Mouse (Mus musculus) liver, embryonic 14.5 days (tissue): ENCODE results near the gene Trh. TPM values are rescaled to one million over a fixed set of nuclear protein-coding genes. Genes with fewer than 3 reads are reported as not detected.

Experiments
- ATAC-seq: fragments of 200-750 bp; cut with Nextera tagmentation; 2 replicates; pipeline ENCODE4 v1.8.0; 2017; ENCODE audit warnings: moderate number of reproducible peaks, mild to moderate bottlenecking, moderate library complexity; ENCODE audit not compliant: insufficient read depth
- DNase-seq, 3 experiments: peaks; one replicate each; pipeline ENCODE4 v3.0.0-alpha.2; 2012 to 2013; ENCODE audit warnings: low read depth in 3 of 3, low spot score in 3 of 3
- H3K27ac ChIP-seq: fragments of 300-500 bp; sonication (generic); 2 replicates; pipeline ENCODE4 v1.5.1; 2014; ENCODE audit warnings: moderate library complexity, mild to moderate bottlenecking, control low read depth, inconsistent platforms
- H3K27me3 ChIP-seq: fragments of 300-500 bp; sonication (generic); 2 replicates; pipeline ENCODE4 v1.6.1; 2014; ENCODE audit warnings: mild to moderate bottlenecking, low read length, moderate library complexity; ENCODE audit not compliant: control insufficient read depth, insufficient read depth
- H3K36me3 ChIP-seq: fragments of 300-500 bp; sonication (generic); replicated peaks from 2 replicates; pipeline ENCODE4 v1.6.1; 2014; ENCODE audit warnings: low read depth; ENCODE audit not compliant: control insufficient read depth, insufficient read depth
- H3K4me1 ChIP-seq, 2 experiments: fragments of 200-500 bp in 1 of 2; fragments of 300-500 bp in 1 of 2; sonication (generic) in 1 of 2; replicated peaks; 2 replicates each; pipeline ENCODE4 v1.6.1; 2012 to 2014; ENCODE audit warnings: antibody characterized with exemption in 1 of 2, inconsistent platforms in 1 of 2, low read length in 1 of 2; ENCODE audit not compliant: control insufficient read depth in 2 of 2, insufficient read depth in 2 of 2
- H3K4me2 ChIP-seq: fragments of 300-500 bp; sonication (generic); 2 replicates; pipeline ENCODE4 v1.6.1; 2014; ENCODE audit warnings: low read depth, mild to moderate bottlenecking, control low read depth, moderate library complexity
- H3K4me3 ChIP-seq, 2 experiments: fragments of 200-500 bp in 1 of 2; fragments of 300-500 bp in 1 of 2; sonication (generic) in 1 of 2; 2 replicates each; pipeline ENCODE4 v1.5.1; 2012 to 2014; ENCODE audit warnings: low read depth in 2 of 2, low read length in 2 of 2, mild to moderate bottlenecking in 2 of 2, control low read depth in 1 of 2, inconsistent platforms in 1 of 2, moderate library complexity in 1 of 2; ENCODE audit not compliant: insufficient read depth in 1 of 2
- H3K9ac ChIP-seq: fragments of 300-500 bp; sonication (generic); replicated peaks from 2 replicates; pipeline ENCODE4 v1.6.1; 2014; ENCODE audit warnings: mild to moderate bottlenecking, control low read depth, moderate library complexity
- H3K9me3 ChIP-seq: fragments of 300-500 bp; sonication (generic); 2 replicates; pipeline ENCODE4 v1.6.1; 2016; ENCODE audit warnings: low read length, mixed read lengths; ENCODE audit not compliant: control insufficient read depth
- CTCF ChIP-seq: IDR thresholded peaks from 2 replicates; pipeline ENCODE4 v1.5.1; 2016; ENCODE audit warnings: antibody characterized with exemption, low read depth, control low read depth
- EP300 ChIP-seq: IDR thresholded peaks from 2 replicates; pipeline ENCODE4 v1.6.1; 2016; ENCODE audit warnings: antibody characterized with exemption, low read depth
- WGBS: fragments of 180-500 bp; shearing (Covaris S2); extraction: QIAGEN DNeasy Blood & Tissue Kit; methylation state at CpG from one replicate; pipeline ENCODE4 v1.1.7; 2014; ENCODE audit not compliant: insufficient replicate concordance; 5-methylcytosine and 5-hydroxymethylcytosine counted together
- polyA plus RNA-seq, 2 experiments: library from polyadenylated mRNA; depleted of rRNA in 1 of 2; stranded (reverse) in 1 of 2; unstranded in 1 of 2; fragments of >200 nt; fragmentation: Nextera tagmentation in 1 of 2; extraction: Ambion mirVana in 1 of 2; gene quantifications; 2 replicates each; pipeline versions ENCODE4 v1.2.1 to v1.2.3; 2012 to 2014

Gene Trh
- 0.03 TPM in 1 of 2 replicates, not detected in the other for polyA plus RNA-seq (2012; rRNA removed)
- polyA plus RNA-seq (2014; fragmentation: Nextera tagmentation; extraction: Ambion mirVana): 0.06 TPM in 1 of 2 replicates, not detected in the other

GRCm38 (mm10) chr6:92244591-92244990, at the start of gene Trh:
TSS of gene Trh (minus strand) at chr6:92244650.
- no peak within 1 kb of the TSS for H3K4me3 ChIP-seq
- ATAC-seq: no peak
- TF ChIP-seq EP300 (no peak), CTCF (no peak)
- H3K4me1 ChIP-seq: peaks cover 0 to 5% of the 10 kb centered on the region in 2 experiments; a peak in 2 of 4 replicates
- H3K4me2 ChIP-seq: no peak within 1 kb of the TSS
- H3K9ac ChIP-seq: no peak within 1 kb of the TSS
- no peak for DNase-seq
- no peaks in the 10 kb centered on the region for H3K9me3 ChIP-seq
- H3K27me3 ChIP-seq: peaks cover 31% of the 10 kb centered on the region
- no peak within 1 kb of the TSS for H3K27ac ChIP-seq
- WGBS: 2% methylated on average over 31 of the region's 31 CpGs
- H3K36me3 ChIP-seq: no peaks in the 10 kb centered on the region

- Histone ChIP-seq H3K9ac (no peak overlapping the region), H3K27ac (no peak overlapping the region), H3K4me2 (no peak overlapping the region), H3K9me3 (no peaks in the 10 kb centered on the region), H3K27me3 (no peaks in the 10 kb centered on the region), H3K4me1 (peaks cover 0 to 4% of the 10 kb centered on the region in 2 experiments; a peak in 1 of 4 replicates), H3K4me3 (no peak overlapping the region), H3K36me3 (no peaks in the 10 kb centered on the region)
- no peak for TF ChIP-seq EP300
- no peak for TF ChIP-seq CTCF
- WGBS: 58% methylated on average over 3 of the region's 3 CpGs
- ATAC-seq (no peak), DNase-seq (no peak)
Observed at GRCm38 (mm10) chr6:92290826-92291225, 46.4 kb upstream of the Trh start.

- no peak overlapping the region for H3K27ac ChIP-seq
- no peak overlapping the region for H3K4me2 ChIP-seq
- ATAC-seq (no peak), DNase-seq (no peak)
- H3K9me3 ChIP-seq: no peaks in the 10 kb centered on the region
- H3K9ac ChIP-seq: no peak overlapping the region
- no peak overlapping the region for H3K4me3 ChIP-seq
- H3K4me1 ChIP-seq: peaks cover 0 to 4% of the 10 kb centered on the region in 2 experiments; a peak in 1 of 4 replicates
- no peaks in the 10 kb centered on the region for H3K36me3 ChIP-seq
- no peaks in the 10 kb centered on the region for H3K27me3 ChIP-seq
- 15% methylated on average over 4 of the region's 4 CpGs for whole genome bisulfite sequencing
- TF ChIP-seq CTCF (no peak), EP300 (no peak)
Observed at GRCm38 (mm10) chr6:92286889-92287288, 42.4 kb upstream of the Trh start.

GRCm38 (mm10) chr6:92286258-92286888, 41.9 kb upstream of the Trh start:
- Histone ChIP-seq H3K36me3 (no peaks in the 10 kb centered on the region), H3K27ac (no peak overlapping the region), H3K9me3 (no peaks in the 10 kb centered on the region), H3K4me3 (no peak overlapping the region), H3K4me1 (peaks cover 0 to 4% of the 10 kb centered on the region in 2 experiments; a peak in 1 of 4 replicates), H3K4me2 (no peak overlapping the region), H3K9ac (no peak overlapping the region), H3K27me3 (no peaks in the 10 kb centered on the region)
- TF ChIP-seq EP300: no peak
- peak; percentile 64 for TF ChIP-seq CTCF
- ATAC-seq (no peak), DNase-seq (no peak)
- 20% methylated on average over 4 of the region's 4 CpGs for WGBS

- TF ChIP-seq CTCF: no peak
- TF ChIP-seq EP300: no peak
- 52% methylated on average over 4 of the region's 4 CpGs for WGBS
- Histone ChIP-seq H3K4me3 (no peak overlapping the region), H3K27ac (no peak overlapping the region), H3K4me1 (peaks cover 0 to 4% of the 10 kb centered on the region in 2 experiments; a peak in 1 of 4 replicates), H3K4me2 (no peak overlapping the region), H3K27me3 (no peaks in the 10 kb centered on the region), H3K36me3 (no peaks in the 10 kb centered on the region), H3K9ac (no peak overlapping the region), H3K9me3 (no peaks in the 10 kb centered on the region)
- no peak for DNase-seq
- no peak for ATAC-seq
Observed at GRCm38 (mm10) chr6:92285559-92285958, 41.1 kb upstream of the Trh start.
